Mouse (Mus musculus) embryonic facial prominence, embryonic 13.5 days (tissue): ENCODE results near the gene Scrn1. TPM values are rescaled to one million over a fixed set of nuclear protein-coding genes. Genes with fewer than 3 reads are reported as not detected.

ENCODE experiments used
- ATAC-seq: fragments of 200-750 bp; cut with Nextera tagmentation; 2 replicates; pipeline ENCODE4 v1.8.0; 2017; ENCODE audit warnings: low read depth; ENCODE audit not compliant: insufficient number of reproducible peaks, insufficient read depth, low FRiP score, low TSS enrichment
- H3K27ac ChIP-seq: fragments of 300-500 bp; sonication (generic); 2 replicates; pipeline ENCODE4 v1.5.1; 2015; ENCODE audit warnings: moderate library complexity, mild to moderate bottlenecking, inconsistent platforms
- H3K27me3 ChIP-seq: fragments of 300-500 bp; sonication (generic); 2 replicates; pipeline ENCODE4 v1.6.1; 2015; ENCODE audit warnings: mild to moderate bottlenecking, inconsistent platforms
- H3K36me3 ChIP-seq: fragments of 300-500 bp; sonication (generic); 2 replicates; pipeline ENCODE4 v1.6.1; 2015; ENCODE audit warnings: mild to moderate bottlenecking, inconsistent platforms
- H3K4me1 ChIP-seq: fragments of 300-500 bp; sonication (generic); 2 replicates; pipeline ENCODE4 v1.6.1; 2015; ENCODE audit warnings: inconsistent platforms
- H3K4me2 ChIP-seq: fragments of 300-500 bp; sonication (generic); 2 replicates; pipeline ENCODE4 v1.6.1; 2015; ENCODE audit warnings: moderate library complexity, mild to moderate bottlenecking, inconsistent platforms
- H3K4me3 ChIP-seq: fragments of 300-500 bp; sonication (generic); 2 replicates; pipeline ENCODE4 v1.5.1; 2015; ENCODE audit warnings: mild to moderate bottlenecking, inconsistent platforms
- H3K9ac ChIP-seq: fragments of 300-500 bp; sonication (generic); 2 replicates; pipeline ENCODE4 v1.6.1; 2015; ENCODE audit warnings: mild to moderate bottlenecking, inconsistent platforms
- H3K9me3 ChIP-seq: fragments of 300-500 bp; sonication (generic); 2 replicates; pipeline ENCODE4 v1.6.1; 2016; ENCODE audit warnings: inconsistent platforms
- WGBS: fragments of 180-500 bp; shearing (Covaris S2); methylation state at CpG from one replicate; pipeline ENCODE4 v1.1.7; 2015; ENCODE audit warnings: mixed read lengths; 5-methylcytosine and 5-hydroxymethylcytosine counted together
- polyA plus RNA-seq: library from polyadenylated mRNA; unstranded; fragments of >200 nt; fragmentation: Nextera tagmentation; extraction: Ambion mirVana; gene quantifications from 2 replicates; pipeline ENCODE4 v1.2.1, GENCODE M21; 2015

Gene Scrn1
- polyA plus RNA-seq, result 7.3 and 11.0 TPM in 2 replicates

DNA sequence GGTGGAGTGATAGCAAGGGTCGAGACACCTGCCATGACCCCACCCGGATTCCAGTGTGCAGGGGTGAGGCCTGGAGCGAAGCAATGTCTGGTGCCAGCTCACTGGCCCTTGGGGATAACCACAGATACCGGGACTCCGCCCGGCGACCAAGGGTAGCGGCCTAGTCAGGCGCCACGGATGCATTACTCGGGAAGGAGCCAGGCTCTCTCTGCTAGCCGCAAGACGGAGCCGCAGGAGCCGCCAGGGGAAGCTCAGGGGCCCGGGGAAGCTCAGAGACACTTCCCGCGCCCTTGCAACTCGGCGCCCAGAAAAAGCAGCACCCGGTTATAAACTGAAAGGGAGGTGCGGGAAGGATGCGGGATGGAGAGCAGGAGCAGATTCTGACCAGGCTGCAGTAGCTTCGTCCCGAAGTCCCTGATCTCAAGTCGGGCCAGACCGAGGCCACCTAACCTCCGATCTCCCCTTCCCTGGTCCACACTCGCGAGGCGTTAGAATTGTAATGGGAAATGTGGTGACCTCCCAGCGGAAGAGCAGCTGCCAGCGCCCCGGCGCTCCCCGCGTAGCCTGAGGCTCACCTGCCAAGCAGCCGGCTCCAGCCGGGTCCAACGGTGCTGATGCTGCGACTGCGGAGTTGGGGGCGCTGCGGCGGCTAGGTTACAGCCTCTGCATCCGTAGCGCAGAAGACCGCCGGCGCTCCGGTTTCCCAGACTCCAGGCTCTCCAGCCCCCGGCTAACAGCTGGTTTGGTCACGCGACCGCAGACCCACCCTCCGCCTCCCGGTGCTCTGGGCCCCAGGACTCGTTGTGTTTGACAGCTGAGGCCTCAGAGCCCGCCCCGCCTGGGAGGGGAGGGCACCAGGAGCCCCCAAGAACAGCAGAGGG lies at the start of gene Scrn1:
Scrn1 (minus strand) TSS at position 825 of the 881 bp plus-strand sequence.
- peaks cover 37% of the 10 kb centered on the region for H3K4me1 ChIP-seq
- H3K27ac ChIP-seq, result peak within 1 kb of the TSS; percentile 72
- peak within 1 kb of the TSS; percentile 70 for H3K9ac ChIP-seq
- H3K9me3 ChIP-seq, result no peaks in the 10 kb centered on the region
- H3K36me3 ChIP-seq, result no peaks in the 10 kb centered on the region
- peaks cover 3% of the 10 kb centered on the region; the same call in 1 of the 2 replicates for H3K27me3 ChIP-seq
- H3K4me3 ChIP-seq, result peak within 1 kb of the TSS; percentile 54
- 1% methylated on average over 60 of the region's 60 CpGs for whole genome bisulfite sequencing
- ATAC-seq, result peak; percentile 63; the same call in 1 of the 2 replicates
- H3K4me2 ChIP-seq, result peak within 1 kb of the TSS; percentile 95

DNA sequence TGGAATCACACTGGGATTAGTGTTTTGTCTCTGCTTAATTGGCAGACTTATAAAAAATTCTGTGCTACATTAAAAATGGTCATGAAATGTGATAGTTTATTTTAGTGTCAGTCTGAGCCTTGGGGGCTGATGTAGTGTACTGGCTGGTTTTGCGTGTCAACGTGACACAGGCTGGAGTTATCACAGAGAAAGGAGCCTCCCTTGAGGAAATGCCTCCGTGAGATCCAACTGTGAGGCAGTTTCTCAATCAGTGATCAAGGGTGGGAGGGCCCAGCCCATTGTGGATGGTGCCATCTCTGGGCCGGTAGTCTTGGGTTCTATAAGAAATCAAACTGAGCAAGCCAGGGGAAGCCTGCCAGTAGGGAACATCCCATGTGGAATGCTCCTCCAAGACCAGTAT lies 40.0 kb upstream of the Scrn1 start:
- WGBS, result 58% methylated on average over 4 of the region's 4 CpGs
- H3K9ac ChIP-seq, result no peak overlapping the region

DNA sequence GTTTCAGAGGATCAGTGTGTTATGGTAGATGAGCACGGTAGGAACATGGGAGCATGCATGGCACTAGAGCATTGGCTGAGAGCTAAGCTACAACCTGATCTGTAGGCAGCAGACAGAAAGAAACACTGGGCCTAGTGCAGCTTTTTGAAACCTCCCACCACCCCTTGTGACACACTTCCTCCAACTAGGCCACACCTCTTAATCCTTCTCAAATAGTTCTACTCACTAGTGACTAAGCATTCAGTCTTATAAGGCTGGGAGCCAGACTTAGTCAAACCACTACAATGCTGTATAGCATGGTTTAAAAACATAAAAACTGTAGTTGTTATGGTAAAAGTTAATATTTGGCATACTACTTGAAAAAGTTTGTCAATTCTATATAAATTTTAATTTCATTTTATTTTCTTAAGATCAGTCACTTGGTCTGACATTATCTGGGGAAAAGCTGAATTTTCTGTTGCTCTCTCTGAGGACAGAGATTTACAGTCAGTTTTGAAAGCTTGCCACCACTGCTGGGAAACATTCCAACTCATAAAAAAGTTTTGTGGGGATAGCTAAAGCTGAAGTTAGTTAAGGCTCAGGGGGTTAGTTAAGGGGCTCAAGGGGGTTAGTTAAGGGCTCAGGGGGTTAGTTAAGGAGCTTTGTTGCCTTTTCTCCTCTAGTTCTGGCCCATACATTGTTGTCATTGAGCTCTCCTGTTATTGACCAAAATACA lies 37.9 kb upstream of the Scrn1 start:
- H3K27ac ChIP-seq, result no peak overlapping the region
- ATAC-seq, result no peak
- H3K9me3 ChIP-seq, result 0 out of 2 replicates have a peak, but pooled peaks cover 3% of the 10 kb centered on the region

More for the DNA sequence above, 40.0 kb upstream of the Scrn1 start:
- H3K36me3 ChIP-seq, result peaks cover 14% of the 10 kb centered on the region
- H3K27me3 ChIP-seq, result no peaks in the 10 kb centered on the region
- H3K4me3 ChIP-seq, result no peak overlapping the region
- ATAC-seq, result no peak
- no peak overlapping the region for H3K4me2 ChIP-seq
- H3K9me3 ChIP-seq, result peaks cover 9% of the 10 kb centered on the region; the same call in 1 of the 2 replicates
- no peak overlapping the region for H3K27ac ChIP-seq
- peaks cover 3% of the 10 kb centered on the region; the same call in 1 of the 2 replicates for H3K4me1 ChIP-seq

DNA sequence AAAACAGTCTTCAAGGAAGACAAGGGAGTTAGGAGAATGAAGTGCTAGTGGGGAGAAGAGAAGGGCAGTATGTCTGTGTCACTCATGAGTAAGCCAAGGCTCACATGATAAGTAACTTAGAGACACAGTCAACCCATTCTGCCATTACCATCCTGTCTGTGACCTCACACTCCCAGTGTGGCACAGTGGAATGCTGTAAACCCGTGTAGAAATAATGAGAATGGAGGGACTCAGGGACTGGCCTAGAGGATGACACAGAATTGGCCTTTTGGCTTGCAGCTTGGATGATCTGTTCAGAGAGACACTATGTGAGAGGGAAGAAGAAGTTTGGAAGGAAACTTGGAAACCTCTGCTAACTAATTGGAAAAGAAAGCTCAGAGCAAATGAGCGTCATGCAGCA lies 36.6 kb upstream of the Scrn1 start:
- ATAC-seq, result no peak
- H3K4me2 ChIP-seq, result no peak overlapping the region
- no peak overlapping the region for H3K27ac ChIP-seq
- WGBS, result 87% methylated on average over 2 of the region's 2 CpGs
- no peaks in the 10 kb centered on the region for H3K9me3 ChIP-seq
- peaks cover 3% of the 10 kb centered on the region; the same call in 1 of the 2 replicates for H3K4me1 ChIP-seq
- H3K27me3 ChIP-seq, result no peaks in the 10 kb centered on the region
- H3K9ac ChIP-seq, result no peak overlapping the region
- peaks cover 2% of the 10 kb centered on the region; the same call in 1 of the 2 replicates for H3K36me3 ChIP-seq
- H3K4me3 ChIP-seq, result no peak overlapping the region

More for the DNA sequence above, 37.9 kb upstream of the Scrn1 start:
- Histone ChIP-seq H3K27me3 (no peaks in the 10 kb centered on the region), H3K4me3 (no peak overlapping the region), H3K36me3 (peaks cover 10% of the 10 kb centered on the region), H3K4me2 (no peak overlapping the region), H3K4me1 (peaks cover 3% of the 10 kb centered on the region; the same call in 1 of the 2 replicates), H3K9ac (no peak overlapping the region)
- WGBS, result 94% methylated on average over 1 of the region's 1 CpGs

DNA sequence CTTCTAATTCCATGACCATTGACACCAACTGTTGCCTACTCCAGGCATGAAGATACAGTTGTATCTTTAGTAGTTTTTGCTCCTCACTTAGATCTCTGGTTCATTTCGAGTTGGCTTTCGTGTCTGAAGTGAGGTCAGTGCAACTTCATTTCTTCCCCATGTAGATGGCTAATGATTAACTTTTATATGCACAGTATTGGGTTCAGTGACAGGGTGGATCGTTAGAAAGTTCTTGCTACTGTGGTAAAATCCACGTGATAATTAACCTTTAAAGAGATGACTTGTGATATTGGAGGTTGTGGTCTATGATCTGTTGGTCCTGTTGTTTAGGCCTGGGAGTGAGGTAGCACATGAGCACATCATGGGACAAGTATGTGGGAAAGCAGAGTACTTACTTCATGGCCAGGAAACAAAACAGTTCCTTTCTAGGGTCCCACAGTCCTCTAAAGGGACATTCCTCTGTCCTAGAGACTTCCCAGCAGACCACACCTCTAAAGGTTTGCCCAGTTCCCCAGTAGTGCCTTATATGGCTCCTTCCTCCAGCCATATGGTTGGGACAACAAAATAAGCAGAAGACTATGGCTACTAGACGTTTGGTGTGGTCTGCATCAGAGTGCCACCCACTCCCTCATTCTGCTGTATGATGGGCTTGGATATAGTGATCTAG lies 34.5 kb upstream of the Scrn1 start:
- no peaks in the 10 kb centered on the region for H3K9me3 ChIP-seq
- peaks cover 19% of the 10 kb centered on the region for H3K4me1 ChIP-seq
- H3K27me3 ChIP-seq, result no peaks in the 10 kb centered on the region
- H3K27ac ChIP-seq, result no peak overlapping the region
- ATAC-seq, result no peak
- no peaks in the 10 kb centered on the region for H3K36me3 ChIP-seq
- H3K4me3 ChIP-seq, result no peak overlapping the region
- WGBS, result 85% methylated on average over 5 of the region's 5 CpGs
- no peak overlapping the region for H3K4me2 ChIP-seq
- no peak overlapping the region for H3K9ac ChIP-seq

DNA sequence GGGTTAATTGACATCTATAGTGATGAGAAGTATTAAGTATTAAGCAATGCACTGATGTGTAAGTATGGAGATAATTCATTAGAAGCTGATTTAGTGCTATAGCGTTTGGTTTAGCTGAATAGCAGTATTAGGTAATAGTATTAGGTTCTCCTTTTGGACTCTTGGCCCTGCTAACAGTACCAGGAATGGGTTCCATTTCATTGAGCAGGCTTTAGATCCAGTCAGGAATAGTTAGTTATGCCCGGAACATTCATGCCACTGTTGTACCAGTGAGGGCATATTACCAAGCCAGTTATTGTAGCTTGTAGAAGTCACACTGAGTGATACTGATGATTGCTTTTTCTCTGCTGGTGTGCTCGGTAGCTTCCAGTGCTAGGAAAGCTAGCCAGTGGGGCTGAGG lies 31.4 kb upstream of the Scrn1 start:
- Histone ChIP-seq H3K9me3 (no peaks in the 10 kb centered on the region), H3K36me3 (no peaks in the 10 kb centered on the region), H3K9ac (no peak overlapping the region), H3K27ac (no peak overlapping the region), H3K4me3 (no peak overlapping the region), H3K4me2 (no peak overlapping the region), H3K27me3 (no peaks in the 10 kb centered on the region), H3K4me1 (peaks cover 26% of the 10 kb centered on the region)
- WGBS, result 90% methylated on average over 3 of the region's 3 CpGs
- ATAC-seq, result no peak

DNA sequence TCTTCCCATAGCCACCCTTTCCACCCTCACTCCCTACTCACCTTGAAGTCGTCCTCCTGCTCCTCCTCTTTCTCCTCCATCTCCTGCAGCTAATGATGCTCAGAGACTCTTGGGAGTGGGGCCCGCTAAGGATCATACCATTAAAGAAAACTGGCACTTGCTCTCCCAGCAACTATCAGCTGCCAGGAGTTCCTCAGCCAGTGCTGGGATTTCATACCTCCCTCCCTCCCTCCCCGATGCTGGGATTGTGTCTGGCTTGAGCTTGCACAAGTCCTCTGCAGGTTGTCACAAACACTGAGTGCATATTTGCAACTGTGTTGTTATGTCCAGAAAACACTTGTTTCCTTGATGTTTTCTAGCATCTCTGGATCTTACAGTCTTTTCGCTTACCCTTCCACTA lies 30.9 kb upstream of the Scrn1 start, which contains the start of gene Fkbp14:
Fkbp14 (minus strand) TSS at position 101 of the 400 bp plus-strand sequence.
- Histone ChIP-seq H3K9ac (peak within 1 kb of the TSS; percentile 90; the same call in 1 of the 2 replicates), H3K27ac (no peak within 1 kb of the TSS), H3K4me1 (peaks cover 27% of the 10 kb centered on the region), H3K4me3 (peak within 1 kb of the TSS; percentile 92), H3K9me3 (no peaks in the 10 kb centered on the region), H3K27me3 (no peaks in the 10 kb centered on the region), H3K4me2 (peak within 1 kb of the TSS; percentile 74), H3K36me3 (no peaks in the 10 kb centered on the region)
- 71% methylated on average over 4 of the region's 4 CpGs for WGBS
- ATAC-seq, result no peak

DNA sequence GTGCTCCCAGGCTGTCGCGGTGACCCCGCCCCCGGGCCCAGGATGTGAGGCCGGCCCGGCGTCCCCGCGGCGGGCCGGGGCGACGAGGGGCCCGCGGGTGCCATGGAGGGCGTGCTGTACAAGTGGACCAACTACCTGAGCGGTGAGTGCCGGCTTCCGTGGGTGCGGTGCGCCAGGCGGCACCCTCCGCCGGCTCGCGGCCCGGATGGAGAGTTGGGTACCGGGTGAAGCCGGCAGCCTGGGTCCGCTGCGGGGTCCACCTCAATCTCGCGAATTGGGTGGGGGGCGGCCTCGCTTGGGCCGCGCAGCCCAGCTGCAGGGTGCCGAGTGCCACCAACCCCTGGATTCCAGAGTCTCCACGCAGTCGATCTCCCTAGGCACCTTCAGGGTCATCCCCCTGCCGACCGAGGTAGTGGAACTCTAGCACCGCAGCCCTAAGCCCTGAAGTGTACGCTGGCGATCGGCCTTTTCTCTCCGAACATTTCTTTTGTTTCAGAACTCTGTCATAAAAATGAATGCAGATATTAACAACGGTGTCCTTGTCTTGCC lies 29.1 kb upstream of the Scrn1 start:
- ATAC-seq, result no peak; the same call in none of the 2 replicates
- peak overlapping the region; percentile 64; the same call in 1 of the 2 replicates for H3K27ac ChIP-seq
- WGBS, result under 1% methylated on average over 45 of the region's 48 CpGs

DNA sequence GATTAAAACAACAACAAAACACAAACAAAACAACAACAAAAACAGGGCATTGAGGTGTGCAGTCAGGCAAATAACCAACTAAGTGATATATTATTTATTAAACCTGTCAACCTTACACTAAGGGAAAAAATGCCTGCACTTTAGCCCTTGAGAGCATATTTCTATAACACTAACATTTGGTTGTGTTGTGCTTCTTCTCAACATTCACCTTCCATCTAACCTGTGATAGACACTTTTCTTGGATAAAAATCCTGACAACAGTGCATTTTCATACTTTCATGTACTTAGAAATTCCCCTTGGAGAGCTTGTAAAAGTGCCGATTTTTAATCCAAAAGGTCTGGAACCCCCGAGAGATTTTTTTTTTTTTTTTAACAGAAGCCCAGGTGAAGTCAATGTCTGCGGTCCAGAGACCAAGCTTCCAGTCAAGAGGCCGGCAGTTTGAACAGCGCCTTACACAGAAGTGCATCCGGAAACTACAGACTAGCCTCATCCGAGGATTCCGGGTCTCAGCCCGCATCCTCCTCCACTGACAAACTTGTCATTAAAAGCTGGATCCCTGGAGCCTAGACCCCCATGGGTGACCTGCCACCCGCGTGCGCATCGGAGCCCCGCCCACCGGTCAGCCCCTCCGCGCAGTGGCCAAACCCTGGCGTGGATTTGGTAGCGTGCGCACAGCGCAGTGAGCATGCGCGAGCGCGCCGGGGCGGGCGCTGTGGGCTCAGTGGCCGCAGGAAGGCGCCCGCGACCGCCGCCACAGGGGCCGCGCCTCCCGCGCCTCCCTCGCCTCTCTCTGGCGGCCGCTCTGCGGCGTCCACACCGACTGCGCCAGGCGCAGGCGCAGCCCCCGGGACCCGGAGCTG lies 28.4 kb upstream of the Scrn1 start, which contains the start of gene Plekha8:
Plekha8 (plus strand) TSS at position 643 of the 861 bp plus-strand sequence.
- Histone ChIP-seq H3K9ac (peak within 1 kb of the TSS; percentile 90), H3K9me3 (no peaks in the 10 kb centered on the region), H3K4me3 (peak within 1 kb of the TSS; percentile 92), H3K4me2 (peak within 1 kb of the TSS; percentile 74), H3K36me3 (no peaks in the 10 kb centered on the region), H3K27me3 (no peaks in the 10 kb centered on the region), H3K4me1 (peaks cover 44% of the 10 kb centered on the region), H3K27ac (peak within 1 kb of the TSS; percentile 64; the same call in 1 of the 2 replicates)
- WGBS, result under 1% methylated on average over 49 of the region's 49 CpGs
- peak; percentile 85 for ATAC-seq

More for the DNA sequence above, 29.1 kb upstream of the Scrn1 start:
- Histone ChIP-seq H3K4me1 (peaks cover 44% of the 10 kb centered on the region), H3K9me3 (no peaks in the 10 kb centered on the region), H3K4me3 (peak overlapping the region; percentile 92), H3K36me3 (no peaks in the 10 kb centered on the region), H3K4me2 (peak overlapping the region; percentile 74), H3K9ac (peak overlapping the region; percentile 90), H3K27me3 (no peaks in the 10 kb centered on the region)
